Mouse (Mus musculus) MEL (cell line): ENCODE measurements around the gene Mcm2.

Source experiments
- CTCF ChIP-seq, 3 experiments: IDR thresholded peaks in 2 of 3; conservative IDR thresholded peaks in 1 of 3; 2 replicates each; pipeline ENCODE4 v1.5.1; 2011 to 2012; ENCODE audit warnings: low read length in 3 of 3, low read depth in 2 of 3, mild to moderate bottlenecking in 2 of 3, improper control_type of control experiment in 1 of 3, inconsistent platforms in 1 of 3, mixed read lengths in 1 of 3, moderate library complexity in 1 of 3; ENCODE audit not compliant: control insufficient read depth in 1 of 3, insufficient read depth in 1 of 3, poor library complexity in 1 of 3, severe bottlenecking in 1 of 3
- GATA1 ChIP-seq: IDR thresholded peaks from 2 replicates; pipeline ENCODE4 v1.6.1; 2011; ENCODE audit warnings: low read depth, low read length, improper control_type of control experiment
- NELFE ChIP-seq: IDR thresholded peaks from 2 replicates; pipeline ENCODE4 v1.6.1; 2011; ENCODE audit warnings: low read depth, low read length, improper control_type of control experiment
- SIN3A ChIP-seq: IDR thresholded peaks from 2 replicates; pipeline ENCODE4 v1.6.1; 2012; ENCODE audit warnings: low read length, improper control_type of control experiment, inconsistent platforms
- TBP ChIP-seq: IDR thresholded peaks from 2 replicates; pipeline ENCODE4 v1.8.0; 2011; ENCODE audit warnings: low read depth, low read length, improper control_type of control experiment
- TCF12 ChIP-seq: IDR thresholded peaks from 2 replicates; pipeline ENCODE4 v1.6.1; 2014; ENCODE audit warnings: low read depth, mild to moderate bottlenecking, inconsistent platforms, low read length, improper control_type of control experiment, moderate library complexity

- no peak for TF ChIP-seq CTCF (IDR thresholded peaks at IDR 0.05 in 2 of 3, conservative IDR thresholded peaks at IDR 0.05 in 1 of 3; ENCODE audit: control insufficient read depth in 1 of 3, insufficient read depth in 1 of 3, low read depth in 2 of 3, low read length in 3 of 3, poor library complexity in 1 of 3, severe bottlenecking in 1 of 3)
- TF ChIP-seq TCF12, result no peak
- no peak for TF ChIP-seq SIN3A
- no peak for TF ChIP-seq NELFE
- no peak for TF ChIP-seq TBP
- TF ChIP-seq GATA1, result no peak
These were observed 26.1 kb upstream of the Mcm2 start for GRCm38 (mm10) chr6:88924502-88925275.
